Mouse (Mus musculus): ENCODE data around the gene Rgmb. TPM values are rescaled to one million over a fixed set of nuclear protein-coding genes. Genes with fewer than 3 reads are reported as not detected.

Rgmb gene
- polyA plus RNA-seq, 1 experiment from 2014 or later = 15.6 TPM

DNA sequence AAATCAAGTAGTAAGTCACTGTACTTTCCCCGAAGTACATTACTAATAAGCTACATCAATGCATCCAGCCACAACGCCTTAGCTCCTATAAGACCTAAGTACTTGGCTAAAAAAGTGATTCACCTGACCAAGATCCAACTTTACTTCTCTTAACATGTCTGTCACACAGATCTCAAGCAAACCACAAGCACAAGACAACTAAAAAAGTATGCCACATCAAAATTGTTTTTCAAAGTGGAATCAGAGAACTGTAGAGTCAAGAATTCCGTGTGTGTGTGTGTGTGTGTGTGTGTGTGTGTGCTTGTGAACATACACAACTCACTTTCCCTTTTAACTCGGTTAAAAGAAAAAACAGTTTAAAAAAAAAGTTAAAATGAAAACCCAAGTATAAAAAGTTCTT lies 9.1 kb downstream of the Rgmb start:
- no peak for ATAC-seq (ENCODE audit: insufficient number of reproducible peaks, low FRiP score)
- H3K4me2 ChIP-seq = no peak overlapping the region
- WGBS = 85% methylated on average over 4 of the region's 4 CpGs
- H3K4me3 ChIP-seq = no peak overlapping the region
- no peak overlapping the region for H3K27ac ChIP-seq (ENCODE audit: poor library complexity, severe bottlenecking)
- H3K27me3 ChIP-seq (replicated peaks) = no peaks in the 10 kb centered on the region
- H3K36me3 ChIP-seq = peaks cover 20% of the 10 kb centered on the region
- H3K4me1 ChIP-seq (replicated peaks) = peaks cover 43% of the 10 kb centered on the region
- no peak overlapping the region for H3K9ac ChIP-seq
- H3K9me3 ChIP-seq (replicated peaks) = no peaks in the 10 kb centered on the region

- H3K4me2 ChIP-seq = no peak overlapping the region
- H3K36me3 ChIP-seq = peaks cover 20% of the 10 kb centered on the region
These were observed 10.1 kb downstream of the Rgmb start for GRCm38 (mm10) chr17:15820761-15821160.

DNA sequence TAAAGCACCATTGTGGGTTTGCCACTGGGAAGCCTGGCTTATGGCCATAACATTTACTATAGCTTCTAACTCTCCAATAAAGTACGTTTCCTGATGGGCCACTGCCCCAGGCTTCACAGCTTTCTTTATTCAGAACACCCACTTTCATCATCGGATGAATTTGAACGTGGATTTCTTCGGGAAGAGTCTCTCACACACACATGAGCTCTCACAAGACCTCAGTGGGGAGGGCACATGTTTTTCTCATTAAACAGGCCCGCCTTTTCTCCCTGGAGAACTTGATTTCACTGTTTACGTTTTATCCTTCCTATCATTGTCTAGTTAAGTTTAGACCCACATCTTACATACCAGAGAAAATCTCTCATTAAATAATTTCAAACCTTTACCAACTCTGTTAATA lies 10.7 kb downstream of the Rgmb start:
- no peak overlapping the region for H3K4me2 ChIP-seq
- H3K27me3 ChIP-seq (replicated peaks) = no peaks in the 10 kb centered on the region
- peaks cover 20% of the 10 kb centered on the region for H3K36me3 ChIP-seq
- no peak for ATAC-seq (ENCODE audit: insufficient number of reproducible peaks, low FRiP score)
- no peak overlapping the region for H3K4me3 ChIP-seq
- H3K27ac ChIP-seq (ENCODE audit: poor library complexity, severe bottlenecking) = no peak overlapping the region
- H3K9me3 ChIP-seq (replicated peaks) = no peaks in the 10 kb centered on the region
- H3K4me1 ChIP-seq (replicated peaks) = peaks cover 45% of the 10 kb centered on the region
- H3K9ac ChIP-seq = no peak overlapping the region
- WGBS = 66% methylated on average over 6 of the region's 6 CpGs

More at GRCm38 (mm10) chr17:15820761-15821160, 10.1 kb downstream of the Rgmb start:
- no peak for ATAC-seq (ENCODE audit: insufficient number of reproducible peaks, low FRiP score)
- no peak overlapping the region for H3K9ac ChIP-seq
- H3K9me3 ChIP-seq (replicated peaks) = no peaks in the 10 kb centered on the region
- 83% methylated on average over 10 of the region's 10 CpGs for WGBS
- H3K27ac ChIP-seq (ENCODE audit: poor library complexity, severe bottlenecking) = no peak overlapping the region
- H3K27me3 ChIP-seq (replicated peaks) = no peaks in the 10 kb centered on the region
- peaks cover 45% of the 10 kb centered on the region for H3K4me1 ChIP-seq (replicated peaks)
- no peak overlapping the region for H3K4me3 ChIP-seq

GRCm38 (mm10) chr17:15818372-15818771 lies 12.5 kb downstream of the Rgmb start:
- H3K4me3 ChIP-seq = no peak overlapping the region
- WGBS = 68% methylated on average over 8 of the region's 8 CpGs
- no peaks in the 10 kb centered on the region for H3K9me3 ChIP-seq (replicated peaks)
- no peaks in the 10 kb centered on the region for H3K27me3 ChIP-seq (replicated peaks)
- peaks cover 44% of the 10 kb centered on the region for H3K4me1 ChIP-seq (replicated peaks)
- ATAC-seq (ENCODE audit: insufficient number of reproducible peaks, low FRiP score) = no peak
- H3K4me2 ChIP-seq = no peak overlapping the region
- no peak overlapping the region for H3K9ac ChIP-seq
- H3K27ac ChIP-seq (ENCODE audit: poor library complexity, severe bottlenecking) = no peak overlapping the region
- peaks cover 20% of the 10 kb centered on the region for H3K36me3 ChIP-seq

DNA sequence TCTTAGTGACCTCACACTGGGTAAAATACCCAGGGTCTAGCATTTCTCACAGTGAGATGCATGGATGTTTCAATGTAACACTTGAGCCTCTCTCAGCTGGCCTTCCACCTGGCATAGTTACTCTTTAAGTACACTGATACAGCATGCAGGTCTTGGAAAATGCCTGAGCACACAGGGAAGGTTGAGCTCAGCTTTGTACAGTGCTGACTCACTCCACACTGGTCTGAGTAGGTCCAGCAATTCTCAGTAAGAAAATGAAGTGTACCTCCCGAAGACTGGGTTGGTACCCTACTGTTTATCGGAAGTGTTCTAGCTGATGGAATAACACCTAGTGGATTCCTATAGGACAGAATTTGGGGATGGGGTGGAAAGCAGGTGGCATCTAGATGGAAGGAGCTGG lies 13.2 kb downstream of the Rgmb start:
- Histone ChIP-seq H3K4me1 (replicated peaks) (peaks cover 41% of the 10 kb centered on the region), H3K4me3 (no peak overlapping the region), H3K9me3 (replicated peaks) (no peaks in the 10 kb centered on the region), H3K9ac (no peak overlapping the region), H3K4me2 (no peak overlapping the region), H3K27ac (ENCODE audit: poor library complexity, severe bottlenecking) (no peak overlapping the region), H3K36me3 (peaks cover 20% of the 10 kb centered on the region), H3K27me3 (replicated peaks) (no peaks in the 10 kb centered on the region)
- 69% methylated on average over 2 of the region's 2 CpGs for WGBS
- ATAC-seq (ENCODE audit: insufficient number of reproducible peaks, low FRiP score) = no peak

- Histone ChIP-seq H3K4me1 (replicated peaks) (peaks cover 41% of the 10 kb centered on the region), H3K27me3 (replicated peaks) (no peaks in the 10 kb centered on the region), H3K4me3 (no peak overlapping the region), H3K4me2 (no peak overlapping the region), H3K9ac (no peak overlapping the region), H3K9me3 (replicated peaks) (no peaks in the 10 kb centered on the region), H3K27ac (ENCODE audit: poor library complexity, severe bottlenecking) (no peak overlapping the region), H3K36me3 (peaks cover 20% of the 10 kb centered on the region)
- WGBS = 88% methylated on average over 5 of the region's 5 CpGs
- no peak for ATAC-seq (ENCODE audit: insufficient number of reproducible peaks, low FRiP score)
These were observed 13.8 kb downstream of the Rgmb start for GRCm38 (mm10) chr17:15817096-15817450.

- no peak for ATAC-seq (ENCODE audit: insufficient number of reproducible peaks, low FRiP score)
- WGBS = 79% methylated on average over 11 of the region's 11 CpGs
- no peaks in the 10 kb centered on the region for H3K9me3 ChIP-seq (replicated peaks)
- no peak overlapping the region for H3K4me3 ChIP-seq
- H3K27ac ChIP-seq (ENCODE audit: poor library complexity, severe bottlenecking) = no peak overlapping the region
- no peak overlapping the region for H3K9ac ChIP-seq
- peaks cover 41% of the 10 kb centered on the region for H3K4me1 ChIP-seq (replicated peaks)
- H3K4me2 ChIP-seq = no peak overlapping the region
- H3K36me3 ChIP-seq = peaks cover 20% of the 10 kb centered on the region
- H3K27me3 ChIP-seq (replicated peaks) = no peaks in the 10 kb centered on the region
These were observed 14.3 kb downstream of the Rgmb start for GRCm38 (mm10) chr17:15816379-15817095.

DNA sequence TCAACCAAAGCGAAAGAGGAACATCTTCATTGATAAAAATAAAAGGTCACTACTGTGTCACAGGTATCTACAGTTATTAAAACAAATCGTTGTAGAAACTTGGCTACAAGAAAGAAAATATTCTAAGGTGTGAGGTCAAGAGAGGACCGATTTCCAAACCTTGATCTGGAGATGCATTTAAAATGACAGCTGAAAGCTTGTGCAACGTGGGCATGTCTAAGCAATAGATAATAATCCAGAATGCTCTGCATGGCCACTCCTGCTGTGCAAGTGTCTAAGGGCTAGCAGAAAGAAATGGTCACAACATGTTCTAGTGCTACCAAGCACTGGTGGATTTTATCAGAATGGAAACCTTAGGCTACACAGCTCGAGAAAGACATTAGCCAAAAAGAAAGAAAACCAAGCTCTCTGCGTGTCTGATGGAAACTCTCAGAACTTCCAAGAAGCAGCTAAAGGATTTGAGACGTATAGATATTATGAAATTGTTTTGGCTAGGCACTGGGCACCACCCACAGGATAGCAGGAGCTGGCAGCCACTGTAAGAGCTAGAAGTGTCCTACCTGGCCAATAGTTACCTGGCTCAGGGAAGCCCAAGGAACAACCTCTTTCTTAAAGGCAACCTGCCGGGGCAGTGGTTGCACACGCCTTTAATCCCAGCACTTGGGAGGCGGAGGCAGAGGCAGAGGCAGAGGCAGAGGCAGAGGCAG lies 15.4 kb downstream of the Rgmb start:
- Histone ChIP-seq H3K9me3 (replicated peaks) (no peaks in the 10 kb centered on the region), H3K27ac (ENCODE audit: poor library complexity, severe bottlenecking) (no peak overlapping the region), H3K9ac (no peak overlapping the region), H3K4me1 (replicated peaks) (peaks cover 41% of the 10 kb centered on the region), H3K27me3 (replicated peaks) (no peaks in the 10 kb centered on the region), H3K4me2 (no peak overlapping the region), H3K4me3 (no peak overlapping the region), H3K36me3 (peaks cover 18% of the 10 kb centered on the region; the same call in 1 of the 2 replicates)
- ATAC-seq (ENCODE audit: insufficient number of reproducible peaks, low FRiP score) = no peak
- 86% methylated on average over 10 of the region's 10 CpGs for WGBS

- H3K9me3 ChIP-seq (replicated peaks) = no peaks in the 10 kb centered on the region
- H3K27ac ChIP-seq (ENCODE audit: poor library complexity, severe bottlenecking) = peak overlapping the region; percentile 58
- no peak overlapping the region for H3K9ac ChIP-seq
- 61% methylated on average over 3 of the region's 3 CpGs for WGBS
- no peak overlapping the region for H3K4me3 ChIP-seq
- H3K4me1 ChIP-seq (replicated peaks) = peaks cover 40% of the 10 kb centered on the region
- 0 out of 2 replicates have a peak, but pooled peaks have one; percentile 25 for ATAC-seq (ENCODE audit: insufficient number of reproducible peaks, low FRiP score)
- H3K4me2 ChIP-seq = no peak overlapping the region
- no peaks in the 10 kb centered on the region for H3K27me3 ChIP-seq (replicated peaks)
- peaks cover 13% of the 10 kb centered on the region; the same call in 1 of the 2 replicates for H3K36me3 ChIP-seq
These were observed 17.1 kb downstream of the Rgmb start for GRCm38 (mm10) chr17:15813658-15814212.

DNA sequence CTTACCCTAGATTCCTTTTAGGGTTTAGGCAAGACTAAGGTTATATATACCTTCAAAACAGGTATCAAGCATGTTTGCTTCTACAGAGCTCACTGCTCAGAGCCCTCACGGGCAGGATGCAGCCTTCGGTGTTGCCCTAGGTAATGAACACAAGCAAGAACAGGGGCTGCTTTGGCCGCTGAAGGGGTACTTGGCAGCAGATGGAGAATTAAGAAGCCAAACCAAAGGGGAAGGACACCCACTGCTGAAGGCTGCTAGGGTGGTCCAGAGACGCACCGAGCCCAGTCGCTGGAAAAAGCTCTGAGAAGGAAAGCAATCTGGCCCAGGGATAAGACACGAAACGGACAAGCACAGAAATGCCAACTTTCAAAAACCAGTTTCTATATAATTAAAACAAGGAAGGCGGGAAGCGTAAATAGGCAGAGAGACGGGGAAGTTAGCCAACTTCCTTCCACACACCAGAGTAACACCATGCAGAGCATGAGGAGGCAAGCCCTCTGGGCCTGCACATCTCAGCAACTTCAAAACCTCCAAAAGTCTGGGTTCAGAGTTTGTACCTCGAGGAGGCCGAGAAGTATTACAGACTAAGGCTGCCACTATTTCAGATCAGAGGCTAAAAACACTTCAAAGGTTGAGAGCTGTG lies 18.6 kb downstream of the Rgmb start:
- Histone ChIP-seq H3K27ac (ENCODE audit: poor library complexity, severe bottlenecking) (no peak overlapping the region), H3K36me3 (peaks cover 7% of the 10 kb centered on the region), H3K9me3 (replicated peaks) (no peaks in the 10 kb centered on the region), H3K4me1 (replicated peaks) (peaks cover 47% of the 10 kb centered on the region), H3K4me3 (no peak overlapping the region), H3K27me3 (replicated peaks) (no peaks in the 10 kb centered on the region), H3K9ac (no peak overlapping the region), H3K4me2 (no peak overlapping the region)
- no peak for ATAC-seq (ENCODE audit: insufficient number of reproducible peaks, low FRiP score)
- whole genome bisulfite sequencing = 78% methylated on average over 13 of the region's 13 CpGs

GRCm38 (mm10) chr17:15809949-15810348 lies 20.9 kb downstream of the Rgmb start:
- Histone ChIP-seq H3K27me3 (replicated peaks) (no peaks in the 10 kb centered on the region), H3K9ac (no peak overlapping the region), H3K4me2 (no peak overlapping the region), H3K4me1 (replicated peaks) (peaks cover 41% of the 10 kb centered on the region), H3K4me3 (no peak overlapping the region), H3K27ac (ENCODE audit: poor library complexity, severe bottlenecking) (no peak overlapping the region), H3K36me3 (peaks cover 13% of the 10 kb centered on the region), H3K9me3 (replicated peaks) (no peaks in the 10 kb centered on the region)
- ATAC-seq (ENCODE audit: insufficient number of reproducible peaks, low FRiP score) = no peak
- WGBS = 87% methylated on average over 2 of the region's 2 CpGs

Data from heart, embryonic 12.5 days (tissue).